Mouse (Mus musculus): ENCODE data around the gene Copz1. TPM values are rescaled to one million over a fixed set of nuclear protein-coding genes. Genes with fewer than 3 reads are reported as not detected.
"Not testable (repeated sequence)": the region's sequence is repeated elsewhere in the genome, so short reads cannot be mapped to it uniquely, and the experiment has no call there.

The Copz1 gene
- polyA plus RNA-seq (2015; fragmentation: Nextera tagmentation; extraction: Ambion mirVana) = 215 and 220 TPM in 2 replicates

- Histone ChIP-seq H3K27me3 (no peaks in the 10 kb centered on the region), H3K4me1 (peaks cover 18% of the 10 kb centered on the region), H3K9ac (replicated peaks) (peak within 1 kb of the TSS; percentile 83), H3K9me3 (no peaks in the 10 kb centered on the region), H3K4me2 (replicated peaks) (peak within 1 kb of the TSS; percentile 77), H3K4me3 (peak within 1 kb of the TSS; percentile 85), H3K27ac (replicated peaks) (peak within 1 kb of the TSS; percentile 72), H3K36me3 (no peaks in the 10 kb centered on the region)
- WGBS = under 1% methylated on average over 38 of the region's 38 CpGs
- peak; percentile 100 for ATAC-seq (replicated peaks)
Measured at GRCm38 (mm10) chr15:103272419-103273279, at the start of gene Copz1. Gene Copz1 (plus strand): TSS chr15:103272714.

DNA sequence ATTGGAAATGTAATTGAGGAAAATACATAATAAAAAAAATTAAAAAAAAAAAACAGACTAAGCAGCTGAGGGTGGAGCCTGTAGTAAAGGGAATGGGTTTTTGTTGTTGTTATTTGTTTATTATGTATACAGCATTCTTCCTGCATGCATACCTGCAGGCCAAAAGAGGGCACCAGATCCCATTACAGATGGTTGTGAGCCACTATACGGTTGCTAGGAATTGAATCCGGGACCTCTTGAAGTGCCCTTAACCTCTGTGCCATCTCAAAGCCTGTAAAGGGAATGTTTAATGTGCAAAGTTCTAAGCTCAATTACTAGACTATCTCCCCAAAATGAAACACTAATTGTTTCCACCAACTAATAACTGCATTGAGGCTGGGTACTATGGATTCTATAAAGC lies 48.4 kb upstream of the Copz1 start:
- no peak overlapping the region for H3K4me3 ChIP-seq
- no peak for ATAC-seq (replicated peaks)
- H3K9me3 ChIP-seq = no peaks in the 10 kb centered on the region
- no peak overlapping the region for H3K9ac ChIP-seq (replicated peaks)
- no peaks in the 10 kb centered on the region for H3K27me3 ChIP-seq
- H3K4me1 ChIP-seq = peaks cover 12% of the 10 kb centered on the region
- 86% methylated on average over 2 of the region's 2 CpGs for WGBS
- no peak overlapping the region for H3K27ac ChIP-seq (replicated peaks)
- no peak overlapping the region for H3K4me2 ChIP-seq (replicated peaks)
- H3K36me3 ChIP-seq = no peaks in the 10 kb centered on the region

GRCm38 (mm10) chr15:103227022-103227421 lies 45.5 kb upstream of the Copz1 start:
- H3K36me3 ChIP-seq = no peaks in the 10 kb centered on the region
- no peaks in the 10 kb centered on the region for H3K9me3 ChIP-seq
- no peak for ATAC-seq (replicated peaks)
- H3K4me1 ChIP-seq = peaks cover 18% of the 10 kb centered on the region
- H3K4me3 ChIP-seq = no peak overlapping the region
- WGBS = 53% methylated on average over 3 of the region's 3 CpGs
- no peak overlapping the region for H3K27ac ChIP-seq (replicated peaks)
- no peak overlapping the region for H3K4me2 ChIP-seq (replicated peaks)
- no peaks in the 10 kb centered on the region for H3K27me3 ChIP-seq
- no peak overlapping the region for H3K9ac ChIP-seq (replicated peaks)

- peaks cover 18% of the 10 kb centered on the region for H3K4me1 ChIP-seq
- H3K36me3 ChIP-seq = no peaks in the 10 kb centered on the region
- no peak for ATAC-seq (replicated peaks)
- H3K9me3 ChIP-seq = no peaks in the 10 kb centered on the region
- no peaks in the 10 kb centered on the region for H3K27me3 ChIP-seq
- no peak overlapping the region for H3K9ac ChIP-seq (replicated peaks)
- 93% methylated on average over 2 of the region's 2 CpGs for WGBS
- H3K27ac ChIP-seq (replicated peaks) = no peak overlapping the region
- H3K4me2 ChIP-seq (replicated peaks) = no peak overlapping the region
- no peak overlapping the region for H3K4me3 ChIP-seq
Measured at GRCm38 (mm10) chr15:103227572-103227971, 44.9 kb upstream of the Copz1 start.

DNA sequence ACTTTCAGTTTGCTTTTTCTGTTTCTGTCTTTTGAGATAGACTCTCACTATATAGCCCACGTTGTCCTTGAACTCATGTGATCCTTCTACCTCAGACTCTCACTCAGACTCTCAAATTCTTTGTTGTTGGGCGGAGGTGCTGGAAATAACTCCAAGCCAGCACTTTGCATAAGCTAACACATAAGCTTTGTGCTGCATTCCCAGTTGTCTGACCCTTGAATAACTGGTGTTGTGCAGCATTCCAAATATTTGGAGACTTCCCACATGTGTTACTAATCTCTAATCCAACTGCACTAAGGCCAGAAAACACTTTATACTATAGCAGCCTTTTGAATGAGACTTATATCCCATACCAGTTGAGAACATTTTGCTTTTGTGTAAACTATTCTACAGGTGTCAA lies 43.6 kb upstream of the Copz1 start:
- no peaks in the 10 kb centered on the region for H3K9me3 ChIP-seq
- H3K27me3 ChIP-seq = no peaks in the 10 kb centered on the region
- no peak overlapping the region for H3K4me2 ChIP-seq (replicated peaks)
- no peak overlapping the region for H3K9ac ChIP-seq (replicated peaks)
- H3K4me3 ChIP-seq = no peak overlapping the region
- 73% methylated on average over 2 of the region's 2 CpGs for WGBS
- peaks cover 18% of the 10 kb centered on the region for H3K4me1 ChIP-seq
- no peak overlapping the region for H3K27ac ChIP-seq (replicated peaks)
- no peak for ATAC-seq (replicated peaks)
- H3K36me3 ChIP-seq = no peaks in the 10 kb centered on the region

GRCm38 (mm10) chr15:103233119-103233518 lies 39.4 kb upstream of the Copz1 start:
- Histone ChIP-seq H3K36me3 (peaks cover 13% of the 10 kb centered on the region), H3K4me1 (peaks cover 19% of the 10 kb centered on the region), H3K9me3 (no peaks in the 10 kb centered on the region), H3K27ac (replicated peaks) (no peak overlapping the region), H3K27me3 (no peaks in the 10 kb centered on the region), H3K4me3 (no peak overlapping the region), H3K9ac (replicated peaks) (no peak overlapping the region), H3K4me2 (replicated peaks) (no peak overlapping the region)
- no peak for ATAC-seq (replicated peaks)
- WGBS = 82% methylated on average over 2 of the region's 2 CpGs

GRCm38 (mm10) chr15:103237295-103237694 lies 35.2 kb upstream of the Copz1 start:
- Histone ChIP-seq H3K4me2 (replicated peaks) (0 out of 2 replicates have a peak overlapping the region, but pooled peaks have one; percentile 77), H3K27ac (replicated peaks) (no peak overlapping the region), H3K27me3 (no peaks in the 10 kb centered on the region), H3K9ac (replicated peaks) (no peak overlapping the region), H3K4me1 (peaks cover 36% of the 10 kb centered on the region), H3K9me3 (no peaks in the 10 kb centered on the region), H3K36me3 (peaks cover 21% of the 10 kb centered on the region), H3K4me3 (no peak overlapping the region)
- 94% methylated on average over 7 of the region's 7 CpGs for WGBS
- ATAC-seq (replicated peaks) = no peak

- H3K4me2 ChIP-seq (replicated peaks) = peak overlapping the region; percentile 77
- peak overlapping the region; percentile 57 for H3K9ac ChIP-seq (replicated peaks)
- H3K27ac ChIP-seq (replicated peaks) = peak overlapping the region; percentile 96
- ATAC-seq (replicated peaks) = peak; percentile 90
- H3K9me3 ChIP-seq = no peaks in the 10 kb centered on the region
- peaks cover 39% of the 10 kb centered on the region for H3K36me3 ChIP-seq
- WGBS = under 1% methylated on average over 26 of the region's 26 CpGs
- peak overlapping the region; percentile 83 for H3K4me3 ChIP-seq
- H3K27me3 ChIP-seq = no peaks in the 10 kb centered on the region
- H3K4me1 ChIP-seq = peaks cover 55% of the 10 kb centered on the region
Measured at GRCm38 (mm10) chr15:103239130-103239684, 33.3 kb upstream of the Copz1 start.

GRCm38 (mm10) chr15:103239685-103240159 lies 32.8 kb upstream of the Copz1 start, which contains the start of gene Cbx5:
Gene Cbx5 (minus strand): TSS chr15:103239816.
- Histone ChIP-seq H3K9ac (replicated peaks) (peak within 1 kb of the TSS; percentile 87), H3K27ac (replicated peaks) (peak within 1 kb of the TSS; percentile 96), H3K4me2 (replicated peaks) (peak within 1 kb of the TSS; percentile 88), H3K4me1 (peaks cover 55% of the 10 kb centered on the region), H3K36me3 (peaks cover 37% of the 10 kb centered on the region), H3K4me3 (peak within 1 kb of the TSS; percentile 83), H3K9me3 (no peaks in the 10 kb centered on the region), H3K27me3 (no peaks in the 10 kb centered on the region)
- ATAC-seq (replicated peaks) = peak; percentile 93
- under 1% methylated on average over 39 of the region's 39 CpGs for WGBS

DNA sequence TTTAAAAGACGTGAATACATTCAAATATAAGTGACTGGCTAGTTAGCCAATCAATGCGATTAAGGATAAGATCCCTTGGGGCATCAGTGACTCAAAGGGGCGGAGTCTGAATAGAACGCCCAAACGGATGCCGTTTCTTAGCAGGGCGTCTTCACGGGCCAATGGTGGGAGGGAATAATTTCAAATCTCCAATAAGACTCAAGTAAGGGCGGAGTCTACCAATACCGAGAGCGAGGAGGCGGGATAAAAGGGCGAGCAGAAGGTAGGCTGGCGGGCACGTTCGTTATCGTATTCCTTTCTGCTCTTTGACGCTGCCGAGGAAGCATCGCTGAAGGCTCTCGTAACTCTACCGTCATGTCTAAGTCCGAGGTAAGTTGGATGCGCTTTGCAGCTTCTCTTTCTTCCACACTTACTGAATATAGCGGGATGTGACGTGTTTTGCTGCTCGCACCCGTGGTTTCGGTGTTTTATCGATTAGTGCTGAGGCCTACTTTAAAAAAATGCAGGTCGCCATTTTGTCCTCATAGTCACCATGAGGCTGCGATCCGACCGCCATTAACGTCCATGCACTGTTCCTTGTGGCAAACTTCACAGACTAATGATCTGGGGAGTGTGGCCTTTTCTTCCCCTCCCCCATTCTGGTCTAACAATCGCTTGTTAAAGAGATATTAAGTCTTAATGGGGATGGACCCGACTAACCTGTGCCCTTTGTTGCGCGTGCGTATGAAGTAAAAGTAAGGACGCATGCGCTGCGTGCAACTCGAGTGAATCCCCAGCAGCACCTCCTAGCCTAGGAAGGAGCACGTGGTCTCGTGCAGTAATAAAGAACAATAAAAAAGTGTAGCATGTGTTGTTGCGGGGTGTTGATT lies 32.1 kb upstream of the Copz1 start, which contains the start of gene Hnrnpa1:
Gene Hnrnpa1, plus strand, starts transcription at position 273 of the 869 bp plus-strand sequence.
- ATAC-seq (replicated peaks) = peak; percentile 94
- under 1% methylated on average over 47 of the region's 47 CpGs for WGBS

DNA sequence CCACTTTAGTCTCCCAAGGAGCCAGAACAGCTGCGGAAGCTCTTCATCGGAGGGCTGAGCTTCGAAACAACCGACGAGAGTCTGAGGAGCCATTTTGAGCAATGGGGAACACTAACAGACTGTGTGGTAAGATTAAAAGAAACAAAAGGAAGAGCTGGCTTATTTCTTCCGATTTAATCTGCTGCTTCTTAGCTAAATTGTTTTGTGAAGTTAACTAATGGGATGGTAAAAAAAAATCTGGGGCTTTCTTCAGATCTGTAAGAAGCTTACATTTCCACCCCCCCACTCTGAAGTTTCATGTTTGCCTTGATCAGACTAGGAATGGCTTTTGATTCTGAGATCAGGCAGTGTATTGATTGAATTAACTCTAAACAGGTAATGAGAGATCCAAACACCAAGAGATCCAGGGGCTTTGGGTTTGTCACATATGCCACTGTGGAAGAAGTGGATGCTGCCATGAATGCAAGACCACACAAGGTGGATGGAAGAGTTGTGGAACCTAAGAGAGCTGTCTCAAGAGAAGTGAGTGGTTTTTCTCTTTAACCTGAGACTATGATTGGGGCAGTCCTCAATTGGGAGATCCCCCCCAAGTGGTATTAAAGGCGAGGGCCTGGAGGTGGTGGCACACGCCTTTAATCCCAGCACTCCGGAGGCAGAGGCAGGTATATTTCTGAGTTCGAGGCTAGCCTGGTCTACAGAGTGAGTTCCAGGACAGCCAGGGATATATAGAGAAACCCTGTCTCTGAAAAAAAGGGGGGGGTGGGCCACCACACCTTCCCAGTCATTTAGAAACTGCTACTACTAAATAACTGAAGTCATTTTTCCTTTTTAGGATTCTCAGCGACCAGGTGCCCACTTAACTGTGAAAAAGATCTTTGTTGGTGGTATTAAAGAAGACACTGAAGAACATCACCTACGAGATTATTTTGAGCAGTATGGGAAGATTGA lies 31.2 kb upstream of the Copz1 start:
- not testable (repeated sequence) for H3K27me3 ChIP-seq; ATAC-seq (replicated peaks); H3K9me3 ChIP-seq
- Histone ChIP-seq H3K9ac (replicated peaks) (peak overlapping the region; percentile 87), H3K4me2 (replicated peaks) (peak overlapping the region; percentile 88), H3K27ac (replicated peaks) (peak overlapping the region; percentile 96), H3K4me3 (peak overlapping the region; percentile 83), H3K36me3 (peaks cover 40% of the 10 kb centered on the region), H3K4me1 (peaks cover 60% of the 10 kb centered on the region)
- WGBS = 9% methylated on average over 12 of the region's 12 CpGs

More for the DNA sequence above, 32.1 kb upstream of the Copz1 start, which contains the start of gene Hnrnpa1:
- peak within 1 kb of the TSS; percentile 83 for H3K4me3 ChIP-seq
- H3K27me3 ChIP-seq = no peaks in the 10 kb centered on the region
- peak within 1 kb of the TSS; percentile 87 for H3K9ac ChIP-seq (replicated peaks)
- H3K4me2 ChIP-seq (replicated peaks) = peak within 1 kb of the TSS; percentile 88
- peaks cover 59% of the 10 kb centered on the region for H3K4me1 ChIP-seq
- peak within 1 kb of the TSS; percentile 96 for H3K27ac ChIP-seq (replicated peaks)
- H3K36me3 ChIP-seq = peaks cover 38% of the 10 kb centered on the region
- H3K9me3 ChIP-seq = no peaks in the 10 kb centered on the region

Measured in forebrain, embryonic 15.5 days (tissue).